Mouse (Mus musculus) G1E (cell line): Measurements from ENCODE around the gene Nadk. TPM values are rescaled to one million over a fixed set of nuclear protein-coding genes. Genes with fewer than 3 reads are reported as not detected.

ENCODE experiments used
- ATAC-seq: 2 replicates; pipeline ENCODE4 v1.8.0; 2016; ENCODE audit warnings: mild to moderate bottlenecking; ENCODE audit not compliant: insufficient number of reproducible peaks, poor library complexity, low FRiP score, severe bottlenecking; ENCODE audit errors: extremely low read depth
- DNase-seq: peaks from one replicate; pipeline ENCODE4 v3.0.0; 2012; ENCODE audit warnings: low spot score
- H3K27me3 ChIP-seq: 2 replicates; pipeline ENCODE4 v1.6.1; 2012; ENCODE audit warnings: mild to moderate bottlenecking, low read length, inconsistent platforms; ENCODE audit not compliant: insufficient read depth
- H3K36me3 ChIP-seq: replicated peaks from 2 replicates; pipeline ENCODE3; 2012; ENCODE audit warnings: mild to moderate bottlenecking, inconsistent platforms
- H3K4me1 ChIP-seq: 2 replicates; pipeline ENCODE4 v1.6.1; 2012; ENCODE audit warnings: low read depth, low read length, inconsistent platforms, mixed read lengths; ENCODE audit not compliant: insufficient read depth
- H3K4me3 ChIP-seq: 2 replicates; pipeline ENCODE4 v1.5.1; 2012; ENCODE audit warnings: low read depth, mild to moderate bottlenecking, inconsistent platforms, low read length, moderate library complexity, mixed read lengths
- H3K9me3 ChIP-seq: replicated peaks from 2 replicates; pipeline ENCODE4 v1.6.1; 2012; ENCODE audit warnings: inconsistent platforms
- CTCF ChIP-seq: IDR thresholded peaks from 2 replicates; pipeline ENCODE4 v1.5.1; 2012; ENCODE audit warnings: low read depth, low read length, inconsistent platforms, mixed read lengths
- GATA1 ChIP-seq: IDR thresholded peaks from 2 replicates; pipeline ENCODE4 v1.6.1; 2012; ENCODE audit warnings: borderline replicate concordance, low read length, inconsistent platforms, mixed read lengths
- GATA2 ChIP-seq: IDR thresholded peaks from 2 replicates; pipeline ENCODE4 v1.6.1; 2012; ENCODE audit warnings: low read depth, low read length, inconsistent platforms, borderline replicate concordance
- POLR2AphosphoS5 ChIP-seq: IDR thresholded peaks from 2 replicates; pipeline ENCODE4 v1.6.1; 2012; ENCODE audit warnings: low read depth, low read length, inconsistent platforms; ENCODE audit not compliant: insufficient replicate concordance
- TAL1 ChIP-seq: conservative IDR thresholded peaks from 2 replicates; pipeline ENCODE4 v1.6.1; 2012; ENCODE audit warnings: low read depth, low read length, inconsistent platforms, mixed read lengths
- polyA plus RNA-seq: library from polyadenylated mRNA; stranded (reverse); fragments of >175 nt; gene quantifications from 2 replicates; pipeline ENCODE4 v1.2.3, GENCODE M21; 2012
- total RNA-seq, 2 experiments: library from RNA; stranded (forward) in 1 of 2; stranded (reverse) in 1 of 2; fragments of 200-1000 nt in 1 of 2; fragments of >200 nt in 1 of 2; fragmentation: Nextera tagmentation in 1 of 2; gene quantifications; 2 replicates each; pipeline ENCODE4 v1.2.3; 2014 to 2017

The Nadk gene
- total RNA-seq (2014; fragmentation: Nextera tagmentation) = 50.4 and 61.6 TPM in 2 replicates
- 67.5 and 76.3 TPM in 2 replicates for total RNA-seq (2017)
- 49.5 and 58.4 TPM in 2 replicates for polyA plus RNA-seq

DNA sequence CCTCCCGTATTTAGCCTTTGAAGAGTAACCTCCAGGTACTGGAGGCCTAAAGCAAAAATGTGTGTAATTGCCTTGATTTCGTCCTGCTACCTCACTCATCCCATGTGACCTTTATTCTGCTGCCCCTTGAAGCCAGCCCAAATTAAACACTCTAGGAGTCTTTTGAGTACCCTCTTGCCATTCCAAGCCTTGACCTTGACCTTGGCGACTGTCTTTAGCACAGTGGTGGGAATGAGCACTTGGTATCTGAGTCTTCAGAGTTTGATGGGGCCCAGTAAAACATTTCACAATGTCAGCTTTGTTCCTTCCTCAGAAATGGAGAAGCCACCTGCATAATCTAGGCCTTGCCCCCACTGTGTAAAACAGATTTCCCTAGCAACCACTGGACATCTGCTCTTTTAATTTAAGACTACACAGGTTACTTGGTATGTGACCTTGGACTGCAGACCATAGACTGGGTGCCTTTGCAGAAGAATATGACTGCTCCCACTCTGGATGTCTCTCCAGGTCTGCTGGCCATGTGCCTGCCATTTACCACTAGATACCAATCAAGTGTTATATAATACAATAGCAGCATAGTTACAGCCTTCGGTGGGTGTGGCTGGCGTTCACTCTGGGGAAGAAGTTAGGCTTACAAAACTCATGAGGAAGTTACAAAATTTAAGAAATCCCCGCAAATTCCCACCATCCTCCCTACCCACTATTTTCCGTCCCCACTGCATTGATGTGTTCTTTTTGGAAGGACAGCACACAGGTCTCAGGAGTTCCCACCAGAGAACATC lies at the start of gene Nadk:
Gene Nadk, plus strand, starts transcription at position 718 of the 782 bp plus-strand sequence.
- Histone ChIP-seq H3K4me3 (peak within 1 kb of the TSS; percentile 71), H3K36me3 (peaks cover 60% of the 10 kb centered on the region), H3K9me3 (no peaks in the 10 kb centered on the region), H3K27me3 (no peaks in the 10 kb centered on the region), H3K4me1 (peaks cover 66% of the 10 kb centered on the region)
- DNase-seq (no peak), ATAC-seq (no peak)
- no peak for TF ChIP-seq GATA1

DNA sequence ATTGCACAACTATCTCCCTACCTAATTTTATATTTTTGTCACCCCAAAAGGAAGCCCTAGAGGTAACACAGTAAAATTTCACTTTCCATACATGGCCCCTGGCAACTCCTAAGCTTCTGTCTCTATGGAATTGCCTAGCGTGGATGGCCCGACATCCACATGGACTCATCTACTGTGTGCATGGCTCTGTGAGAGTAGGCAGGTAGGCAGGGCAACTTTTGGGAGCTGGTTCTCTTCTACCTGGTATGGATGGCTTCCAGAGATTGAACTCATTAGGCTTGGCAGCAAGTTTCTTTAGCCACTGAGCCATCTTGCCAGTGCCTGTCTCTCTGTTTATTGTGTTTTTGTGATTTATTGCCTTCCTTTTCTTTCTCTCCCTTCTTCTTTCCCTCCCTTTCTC lies 47.4 kb upstream of the Nadk start:
- Histone ChIP-seq H3K4me1 (peaks cover 3% of the 10 kb centered on the region; the same call in 1 of the 2 replicates), H3K36me3 (peaks cover 49% of the 10 kb centered on the region), H3K4me3 (no peak overlapping the region), H3K27me3 (no peaks in the 10 kb centered on the region), H3K9me3 (no peaks in the 10 kb centered on the region)
- ATAC-seq (no peak), DNase-seq (no peak)
- no peak for TF ChIP-seq GATA2
- no peak for TF ChIP-seq CTCF
- no peak for TF ChIP-seq GATA1
- TF ChIP-seq POLR2AphosphoS5 = no peak
- TF ChIP-seq TAL1 = no peak

DNA sequence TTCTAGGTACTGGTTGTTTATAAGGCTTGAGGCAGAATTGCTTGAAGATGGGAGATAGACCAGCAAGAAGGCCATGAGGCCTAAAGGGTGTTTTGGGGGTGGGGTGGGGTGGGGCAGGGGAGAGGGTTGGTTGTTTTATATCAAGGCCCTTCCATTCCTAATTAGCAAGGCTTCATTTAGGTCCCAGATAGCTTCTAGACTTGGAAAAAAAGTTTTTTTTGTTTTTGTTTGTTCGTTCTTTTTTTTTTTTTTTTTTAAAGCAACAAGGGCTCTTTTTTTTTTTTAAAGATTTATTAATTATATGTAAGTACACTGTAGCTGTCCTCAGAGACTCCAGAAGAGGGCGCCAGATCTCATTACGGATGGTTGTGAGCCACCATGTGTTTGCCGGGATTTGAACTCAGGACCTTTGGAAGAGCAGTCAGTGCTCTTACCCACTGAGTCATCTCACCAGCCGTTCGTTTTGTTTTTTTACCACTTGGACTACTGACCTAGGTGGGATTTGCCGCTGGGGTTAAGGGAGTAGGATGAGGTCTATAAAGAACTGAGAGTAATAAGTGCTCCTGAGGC lies 44.1 kb upstream of the Nadk start:
- Histone ChIP-seq H3K9me3 (no peaks in the 10 kb centered on the region), H3K4me3 (no peak overlapping the region), H3K27me3 (no peaks in the 10 kb centered on the region), H3K4me1 (peaks cover 5% of the 10 kb centered on the region; the same call in 1 of the 2 replicates), H3K36me3 (peaks cover 45% of the 10 kb centered on the region)
- DNase-seq (no peak), ATAC-seq (no peak)
- TF ChIP-seq GATA2 = no peak
- no peak for TF ChIP-seq POLR2AphosphoS5
- no peak for TF ChIP-seq GATA1
- TF ChIP-seq CTCF = no peak
- no peak for TF ChIP-seq TAL1

DNA sequence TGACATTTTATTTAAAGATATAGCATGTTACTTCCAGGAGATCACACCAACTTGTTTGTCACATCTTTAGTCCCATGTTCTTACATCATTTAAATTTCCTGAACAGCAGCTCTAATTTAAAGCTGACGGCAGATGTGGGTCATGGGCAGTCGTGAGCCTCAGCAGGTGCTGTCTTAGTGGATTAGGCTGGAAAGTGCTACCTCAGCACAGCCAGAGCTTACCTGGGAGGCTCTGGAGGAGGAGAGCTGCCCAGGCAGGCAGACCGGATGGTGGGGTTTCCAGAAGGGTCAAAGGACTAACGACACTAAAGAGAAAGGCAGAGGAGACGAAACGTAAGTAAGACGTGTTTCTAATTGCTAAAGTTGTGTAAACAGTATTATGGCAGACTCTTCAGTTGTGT lies 39.9 kb upstream of the Nadk start:
- ATAC-seq (no peak), DNase-seq (no peak)
- H3K27me3 ChIP-seq = no peaks in the 10 kb centered on the region
- no peaks in the 10 kb centered on the region for H3K9me3 ChIP-seq
- TF ChIP-seq TAL1 = no peak
- H3K36me3 ChIP-seq = peaks cover 42% of the 10 kb centered on the region
- no peak overlapping the region for H3K4me3 ChIP-seq
- H3K4me1 ChIP-seq = peaks cover 8% of the 10 kb centered on the region; the same call in 1 of the 2 replicates

DNA sequence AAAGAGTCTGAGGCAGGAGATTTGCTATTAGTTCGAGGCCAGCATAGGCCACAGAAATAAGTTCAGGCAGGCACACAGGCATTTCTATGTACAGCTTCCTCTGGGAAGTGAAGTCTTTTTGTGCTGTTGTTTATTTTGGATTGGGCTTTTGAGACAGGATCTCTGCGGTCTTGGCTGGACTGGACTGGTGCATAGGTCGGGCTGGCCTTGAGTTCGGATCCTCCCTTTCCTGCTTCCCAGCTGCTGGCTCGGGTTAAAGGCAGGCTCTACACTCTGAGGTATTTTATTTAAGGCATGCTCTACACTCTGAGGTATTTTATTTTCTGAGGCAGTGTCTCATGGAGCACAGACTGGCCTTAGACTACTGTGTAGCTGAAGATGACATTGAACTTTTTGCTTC lies 36.4 kb upstream of the Nadk start:
- DNase-seq (no peak), ATAC-seq (no peak)
- TF ChIP-seq GATA1 (no peak), POLR2AphosphoS5 (no peak), CTCF (no peak), TAL1 (no peak), GATA2 (no peak)
- Histone ChIP-seq H3K4me1 (peaks cover 20% of the 10 kb centered on the region), H3K36me3 (peaks cover 64% of the 10 kb centered on the region), H3K9me3 (no peaks in the 10 kb centered on the region), H3K4me3 (no peak overlapping the region), H3K27me3 (no peaks in the 10 kb centered on the region)

DNA sequence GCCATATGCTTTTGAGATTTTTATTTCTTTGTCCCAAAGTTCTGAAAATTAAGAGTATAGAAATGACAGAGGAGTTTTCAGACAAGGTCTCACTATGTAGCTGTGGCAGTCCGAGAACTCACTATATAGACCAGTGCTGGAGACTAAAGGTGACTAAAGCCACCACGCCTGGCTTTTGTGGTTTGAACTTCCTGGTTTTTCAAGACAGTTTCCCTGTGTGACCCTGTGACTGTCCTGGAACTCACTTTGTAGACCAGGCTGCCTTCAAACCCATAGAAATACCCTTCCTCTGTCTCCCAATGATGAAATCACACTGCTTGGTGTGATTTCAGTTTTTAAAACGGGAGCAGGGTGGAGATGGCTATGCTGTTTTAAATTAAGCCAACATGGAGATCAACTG lies 32.9 kb upstream of the Nadk start:
- no peak for ATAC-seq

More for the DNA sequence above, 32.9 kb upstream of the Nadk start:
- DNase-seq = no peak
- TF ChIP-seq TAL1 (no peak), GATA1 (no peak), CTCF (no peak), GATA2 (no peak), POLR2AphosphoS5 (no peak)
- Histone ChIP-seq H3K4me3 (no peak overlapping the region), H3K36me3 (peaks cover 75% of the 10 kb centered on the region), H3K9me3 (no peaks in the 10 kb centered on the region), H3K27me3 (no peaks in the 10 kb centered on the region), H3K4me1 (peaks cover 14% of the 10 kb centered on the region)
